Mouse (Mus musculus): Measurements from ENCODE around the gene Pramel5.
"Not testable (repeated sequence)": the region's sequence is repeated elsewhere in the genome, so short reads cannot be mapped to it uniquely, and the experiment has no call there.

Gene Pramel5

DNA sequence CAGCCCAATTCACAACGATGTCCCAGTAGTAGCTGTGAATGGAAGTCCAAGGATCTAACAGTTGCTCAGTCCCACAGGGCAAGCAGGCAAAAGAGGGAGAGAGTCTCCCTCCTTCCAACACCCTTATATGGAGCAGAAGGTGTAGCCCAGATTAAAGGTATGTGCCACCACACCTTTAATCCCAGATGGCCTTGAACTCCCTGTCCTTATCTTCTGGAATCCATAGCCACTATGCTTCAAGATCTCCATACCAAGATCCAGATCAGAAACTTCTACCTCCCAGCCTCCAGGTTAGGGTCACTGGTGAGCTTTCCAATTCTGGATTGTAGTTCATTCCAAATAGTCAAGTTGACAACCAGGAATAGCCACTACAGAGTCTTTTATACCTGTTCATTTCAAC, at the start of gene Pramel5:
Gene Pramel5, minus strand, starts transcription at position 101 of the 400 bp plus-strand sequence.
- not testable (repeated sequence) for DNase-seq (ENCODE audit: low read depth)

DNA sequence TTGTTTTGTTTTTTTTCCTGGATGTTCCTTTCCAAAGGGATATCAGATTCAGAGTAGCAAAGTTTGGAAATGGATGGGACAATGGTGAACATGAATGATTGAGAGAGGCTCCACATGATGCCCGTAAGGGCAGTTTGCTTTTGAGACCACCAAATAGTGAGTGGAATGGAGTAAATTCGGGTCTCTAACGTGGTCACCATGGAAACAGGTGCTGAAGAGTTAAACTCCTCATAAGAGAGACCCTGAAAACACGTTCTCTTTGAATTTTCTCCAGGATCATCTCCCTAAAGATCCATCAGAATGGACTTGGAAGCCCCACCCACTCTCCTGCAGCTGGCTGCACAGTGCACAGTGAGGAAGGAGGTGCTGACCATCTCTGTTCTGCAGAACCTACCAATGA, 49.7 kb upstream of the Pramel5 start, which contains the start of gene Gm13128:
Gene Gm13128, plus strand, starts transcription at position 301 of the 400 bp plus-strand sequence.
- not testable (repeated sequence) for DNase-seq (ENCODE audit: low read depth)

DNA sequence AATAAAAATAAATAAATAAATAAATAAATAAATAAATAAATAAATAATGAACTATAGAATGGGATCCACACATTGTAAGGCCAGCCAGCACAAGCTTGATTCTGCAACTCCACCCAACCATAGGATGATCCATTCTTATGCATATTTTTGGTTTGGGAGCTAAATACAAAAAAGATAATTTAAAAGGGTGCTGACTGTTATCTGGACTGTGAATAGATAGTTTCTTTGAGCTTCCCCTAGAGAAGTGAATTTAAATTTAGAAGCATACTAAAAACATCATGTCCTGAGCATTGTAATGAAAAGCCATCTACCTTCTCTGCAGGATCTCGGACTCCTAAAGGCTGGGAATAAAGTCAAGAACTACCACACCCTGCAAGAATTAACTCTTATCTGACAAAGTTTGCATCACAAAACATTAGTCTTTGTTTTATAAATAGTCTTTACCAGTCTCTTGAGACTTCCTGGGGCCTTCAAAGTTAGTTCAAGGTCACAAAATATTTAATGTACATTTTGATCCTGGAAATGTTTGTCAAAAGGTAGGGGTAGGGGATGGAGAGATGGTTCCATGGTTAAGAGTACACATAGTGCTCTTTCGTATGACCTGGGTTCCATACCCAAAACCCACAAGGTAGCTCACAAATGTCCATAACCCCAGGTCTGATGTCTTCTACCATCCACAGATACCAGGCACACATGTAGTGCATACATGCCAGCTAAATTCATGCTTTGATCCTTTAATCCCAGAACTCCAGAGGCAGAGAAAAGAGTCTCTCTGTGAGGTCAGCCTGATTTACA, 32.6 kb upstream of the Pramel5 start:
- DNase-seq (ENCODE audit: low read depth) = not testable (repeated sequence)

DNA sequence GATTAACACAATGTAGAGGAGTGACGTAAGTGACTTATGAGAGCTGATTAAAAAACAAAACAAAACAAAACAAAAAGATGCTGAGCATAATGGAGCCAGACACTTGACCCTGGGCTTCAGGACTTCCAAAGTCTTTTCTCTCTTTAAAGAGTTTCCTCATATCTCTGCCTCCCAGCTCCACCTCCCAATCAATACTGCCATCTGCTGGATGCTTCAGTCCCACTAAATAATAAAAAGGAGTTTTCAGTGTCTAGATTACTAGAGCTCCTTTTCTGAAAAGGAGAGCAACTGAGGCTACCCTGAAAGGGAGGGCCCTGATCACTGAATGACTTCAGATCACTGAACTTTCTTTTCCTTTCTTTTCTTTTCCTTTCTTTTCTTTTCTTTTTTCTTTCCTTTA, 19.1 kb upstream of the Pramel5 start:
- not testable (repeated sequence) for DNase-seq (ENCODE audit: low read depth)

DNA sequence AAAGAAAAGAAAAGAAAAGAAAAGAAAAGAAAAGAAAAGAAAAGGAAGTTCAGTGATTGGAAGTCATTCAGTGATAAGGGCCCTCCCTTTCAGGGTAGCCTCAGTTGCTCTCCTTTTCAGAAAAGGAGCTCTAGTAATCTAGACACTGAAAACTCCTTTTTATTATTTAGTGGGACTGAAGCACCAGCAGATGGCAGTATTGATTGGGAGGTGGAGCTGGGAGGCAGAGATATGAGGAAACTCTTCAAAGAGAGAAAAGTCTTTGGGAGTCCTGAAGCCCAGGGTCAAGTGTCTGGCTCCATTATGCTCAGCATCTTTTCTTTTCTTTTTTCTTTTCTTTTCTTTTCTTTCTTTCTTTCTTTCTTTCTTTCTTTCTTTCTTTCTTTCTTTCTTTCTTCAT, 25.5 kb downstream of the Pramel5 start:
- DNase-seq (ENCODE audit: low read depth) = not testable (repeated sequence)

Measured in naive thymus-derived CD4-positive, alpha-beta T cell, adult 2 months (primary cell).